Mouse (Mus musculus) lung, adult 18-20 months (tissue): ENCODE results near the gene Rps6kc1.
"Not testable (repeated sequence)": the region's sequence is repeated elsewhere in the genome, so short reads cannot be mapped to it uniquely, and the experiment has no call there.

Experiments
- DNase-seq, 2 experiments: peaks; one replicate each; pipeline ENCODE4 v3.0.0; 2022; ENCODE audit warnings: mixed read lengths in 2 of 2

The Rps6kc1 gene

GRCm38 (mm10) chr1:190911415-190912123 lies at the start of gene Rps6kc1:
Gene Rps6kc1, minus strand, starts transcription at chr1:190911770.
- peak; percentile 74 to 79 for DNase-seq

GRCm38 (mm10) chr1:190958821-190959220 lies 47.3 kb upstream of the Rps6kc1 start:
- DNase-seq, result no peak

- DNase-seq, result no peak
Observed at GRCm38 (mm10) chr1:190953009-190953408, 41.4 kb upstream of the Rps6kc1 start.

DNA sequence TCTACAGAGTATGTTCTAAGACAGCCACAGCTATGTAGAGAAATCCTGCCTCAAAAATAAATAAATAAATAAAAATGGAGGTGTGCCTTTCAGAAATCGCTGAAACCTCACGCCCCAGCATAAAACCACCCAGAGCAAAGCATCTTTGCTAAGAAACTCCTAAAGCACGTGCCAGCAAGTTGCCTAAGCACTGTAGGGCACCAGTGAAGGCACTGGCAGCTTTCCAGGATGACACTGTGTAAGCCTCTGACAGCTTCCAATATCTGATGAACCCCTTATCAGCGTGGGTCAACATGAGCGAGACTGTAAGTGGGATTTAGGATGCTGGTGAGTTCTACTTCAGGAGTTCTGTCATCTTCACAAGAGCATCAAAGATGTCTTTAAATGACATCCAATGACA lies 39.4 kb upstream of the Rps6kc1 start:
- no peak for DNase-seq

- DNase-seq, result no peak
Observed at GRCm38 (mm10) chr1:190948846-190949245, 37.3 kb upstream of the Rps6kc1 start.

DNA sequence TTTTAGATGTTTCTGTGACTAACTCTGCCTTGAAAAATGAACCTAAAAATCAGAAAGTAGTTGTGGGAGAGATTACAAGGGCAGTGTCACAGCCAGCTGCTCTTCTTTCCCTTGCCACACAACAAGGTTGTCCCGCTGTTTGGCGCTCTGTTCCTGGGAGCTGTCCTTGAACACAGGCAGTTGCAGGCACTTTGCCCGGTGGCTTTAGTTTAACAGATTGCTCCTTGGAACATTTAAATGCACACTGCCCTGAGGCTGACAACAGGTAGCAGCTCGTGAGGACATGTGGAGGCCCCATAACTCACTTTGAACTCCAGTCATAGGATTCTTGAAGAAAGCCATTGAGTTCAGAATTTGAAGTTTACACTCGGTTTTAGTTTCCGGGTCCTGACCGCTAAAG lies 36.9 kb upstream of the Rps6kc1 start:
- no peak for DNase-seq

GRCm38 (mm10) chr1:190947986-190948385 lies 36.4 kb upstream of the Rps6kc1 start:
- DNase-seq, result no peak

GRCm38 (mm10) chr1:190944109-190944760 lies 32.7 kb upstream of the Rps6kc1 start:
- peak; percentile 63 to 65 for DNase-seq

DNA sequence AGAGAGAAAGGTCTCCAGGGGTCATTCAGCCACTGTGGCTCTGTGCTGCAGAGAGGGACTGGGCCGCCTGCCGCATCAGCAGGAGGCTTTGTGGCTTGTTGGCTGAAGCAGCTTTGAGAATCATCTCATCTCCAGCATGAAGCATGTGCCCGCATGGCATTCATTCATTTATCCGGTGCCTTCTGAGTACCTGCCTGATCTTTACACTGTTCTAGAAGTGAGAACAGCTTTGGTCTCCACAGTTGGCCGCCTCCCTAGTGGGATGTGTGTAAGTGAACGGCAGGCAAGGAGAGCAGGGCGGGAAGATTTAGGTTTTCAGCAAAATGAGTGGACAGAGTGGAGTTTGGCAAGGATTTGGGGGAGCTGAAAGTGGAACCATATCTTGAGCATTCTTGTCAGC lies 28.2 kb upstream of the Rps6kc1 start:
- no peak for DNase-seq

- no peak for DNase-seq
Observed at GRCm38 (mm10) chr1:190930181-190930580, 18.6 kb upstream of the Rps6kc1 start.

- DNase-seq, result peak; percentile 24 to 55
Observed at GRCm38 (mm10) chr1:190929010-190929695, 17.6 kb upstream of the Rps6kc1 start.

GRCm38 (mm10) chr1:190928370-190929009 lies 16.9 kb upstream of the Rps6kc1 start:
- DNase-seq, result peak; percentile 98 to 99

DNA sequence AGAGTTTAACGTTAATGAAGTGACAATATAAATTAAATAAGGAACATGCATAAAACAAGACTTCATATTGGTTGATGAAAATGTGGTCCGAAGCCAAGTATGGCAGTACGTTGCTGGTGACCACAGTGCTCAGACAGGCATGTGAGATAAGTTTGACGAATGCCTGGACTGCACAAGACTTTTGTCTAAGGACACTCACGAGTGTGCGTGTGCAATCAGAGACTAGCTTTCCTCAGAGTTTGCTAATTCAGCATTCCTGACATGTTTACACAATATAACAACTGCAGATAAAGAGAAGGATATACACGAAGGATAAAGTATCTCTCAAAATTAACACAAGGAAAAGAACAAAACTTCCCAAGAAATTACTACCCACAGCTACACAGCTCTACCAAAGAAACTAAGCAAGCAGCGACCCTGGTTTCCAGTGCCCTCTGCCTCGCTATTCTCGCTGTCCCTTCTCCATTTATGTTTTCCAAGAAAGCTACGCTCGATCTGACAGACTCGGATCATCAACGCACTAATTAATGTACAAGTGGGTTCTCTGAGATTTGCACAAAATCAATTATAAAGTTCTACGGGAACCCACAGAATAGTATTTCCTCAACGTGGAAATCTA lies 16.3 kb upstream of the Rps6kc1 start:
- DNase-seq, result peak in 1 of 2 experiments; percentile 12

DNA sequence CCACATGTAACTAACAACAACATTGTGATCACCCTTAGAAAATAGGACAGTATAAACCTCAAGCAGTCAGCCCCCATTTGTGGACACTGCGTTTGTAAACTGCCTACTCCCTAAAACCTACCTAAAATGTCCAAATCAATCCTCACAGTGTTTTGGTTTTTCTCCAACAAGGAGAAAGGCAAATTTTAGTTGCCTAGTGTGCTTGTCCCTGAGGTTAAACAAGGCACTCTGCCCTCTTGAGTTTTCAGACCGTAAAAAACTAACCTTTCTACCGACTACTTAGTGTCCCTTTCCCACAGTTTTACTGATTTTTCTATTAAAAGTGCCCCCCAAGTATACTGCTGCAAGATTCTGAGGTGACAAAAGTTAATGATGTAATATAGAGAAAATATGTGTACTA lies 15.7 kb upstream of the Rps6kc1 start:
- DNase-seq, result no peak

- not testable (repeated sequence) for DNase-seq
Observed at GRCm38 (mm10) chr1:190924812-190925211, 13.2 kb upstream of the Rps6kc1 start, which contains the start of gene Angel2. Gene Angel2, plus strand, starts transcription at chr1:190925112.

DNA sequence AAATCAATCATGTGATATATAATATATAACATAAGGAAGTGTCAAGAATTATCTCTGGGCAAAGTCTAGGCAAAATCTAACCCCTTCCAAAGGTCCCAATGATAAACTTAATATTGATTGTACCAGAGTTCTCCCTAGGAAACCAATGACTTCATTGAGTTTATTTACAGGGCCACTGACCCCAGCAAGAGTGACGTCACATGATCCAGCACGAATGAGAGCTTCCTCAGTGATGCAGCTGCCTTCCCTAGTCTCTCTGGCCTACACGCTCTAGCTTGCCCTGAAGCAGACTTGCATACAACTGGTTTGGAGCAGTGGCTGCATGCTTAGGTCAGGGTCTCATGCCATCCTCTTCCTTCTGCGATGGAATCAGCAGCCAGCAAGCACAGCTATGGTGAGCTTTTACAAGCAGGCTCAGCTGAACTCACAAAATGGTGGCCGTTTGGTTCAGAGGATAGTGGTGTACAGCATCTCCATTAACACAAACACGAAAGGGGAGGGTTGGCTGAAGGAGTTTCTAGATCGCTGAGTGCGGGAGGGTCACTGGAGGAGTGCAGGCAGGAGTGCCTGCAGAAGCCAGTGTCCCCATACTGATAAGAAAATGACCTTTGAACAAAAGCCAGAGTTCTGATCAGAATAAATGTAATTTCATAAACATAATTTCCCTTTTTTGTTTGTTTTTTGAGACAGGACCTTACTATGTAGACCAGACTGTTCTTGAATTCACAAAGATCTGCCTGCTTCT lies 8.3 kb upstream of the Rps6kc1 start:
- no peak for DNase-seq

DNA sequence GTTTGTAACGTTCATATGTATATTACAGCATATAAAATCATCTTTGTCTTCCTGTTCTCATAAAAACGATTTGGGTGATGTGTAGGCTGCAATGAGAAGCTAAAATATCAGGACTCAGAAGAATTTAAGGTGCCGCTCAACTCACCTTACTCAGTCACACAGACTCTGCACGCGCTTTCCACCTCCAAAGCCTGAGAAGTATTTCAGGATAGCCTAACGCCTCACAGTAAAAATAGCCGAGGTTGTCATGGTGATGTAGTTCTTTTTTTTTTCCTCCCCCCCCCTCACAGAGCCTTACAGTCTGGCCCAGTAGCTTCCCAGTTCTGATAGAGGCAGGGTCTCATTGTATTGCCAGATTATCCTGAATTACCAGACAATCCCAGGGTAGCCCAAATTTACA lies 7.4 kb upstream of the Rps6kc1 start:
- no peak for DNase-seq

GRCm38 (mm10) chr1:190912623-190913022 lies 1.1 kb upstream of the Rps6kc1 start:
- DNase-seq, result no peak

DNA sequence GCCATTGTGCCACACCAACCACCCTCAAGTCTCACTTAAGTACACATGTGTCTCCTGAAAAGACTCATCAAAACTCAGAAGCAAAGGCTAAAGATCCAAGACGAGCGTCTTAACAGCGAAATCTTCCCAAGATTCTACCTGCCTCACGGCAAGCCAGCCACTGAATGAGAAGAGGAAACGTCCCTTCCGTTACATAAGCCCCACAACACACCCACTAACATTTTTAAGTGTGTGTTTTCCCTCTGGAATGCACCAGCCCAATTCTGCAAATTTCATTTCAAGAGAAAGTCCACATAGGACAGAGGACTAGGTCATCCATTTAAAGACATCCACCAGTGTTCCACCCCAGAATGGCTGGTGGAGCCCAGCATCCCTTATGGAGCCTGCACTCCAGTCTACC lies 734 bp downstream of the Rps6kc1 start:
- no peak for DNase-seq

GRCm38 (mm10) chr1:190904714-190905113 lies 6.9 kb downstream of the Rps6kc1 start:
- DNase-seq, result peak; percentile 18 to 59

- peak in 1 of 2 experiments; percentile 54 for DNase-seq
Observed at GRCm38 (mm10) chr1:190904136-190904535, 7.4 kb downstream of the Rps6kc1 start.

GRCm38 (mm10) chr1:190901082-190901481 lies 10.5 kb downstream of the Rps6kc1 start:
- no peak for DNase-seq
